Mouse (Mus musculus) limb, embryonic 11.5 days (tissue): ENCODE results near the gene Gm5089. TPM values are rescaled to one million over a fixed set of nuclear protein-coding genes. Genes with fewer than 3 reads are reported as not detected.

ENCODE experiments used
- ATAC-seq: fragments of 200-750 bp; cut with Nextera tagmentation; 2 replicates; pipeline ENCODE4 v1.8.0; 2017; ENCODE audit warnings: low read depth; ENCODE audit not compliant: insufficient number of reproducible peaks, low FRiP score, low TSS enrichment
- DNase-seq: peaks from one replicate; pipeline ENCODE4 v3.0.0-alpha.2; 2015; ENCODE audit warnings: low spot score
- H3K27ac ChIP-seq: fragments of 300-500 bp; sonication (generic); replicated peaks from 2 replicates; pipeline ENCODE4 v1.5.1; 2014; ENCODE audit warnings: low read depth, mild to moderate bottlenecking, low read length
- H3K27me3 ChIP-seq: fragments of 300-500 bp; sonication (generic); 2 replicates; pipeline ENCODE4 v1.6.1; 2014; ENCODE audit warnings: mild to moderate bottlenecking, low read length, mixed read lengths; ENCODE audit not compliant: control insufficient read depth, insufficient read depth
- H3K36me3 ChIP-seq: fragments of 300-500 bp; sonication (generic); 2 replicates; pipeline ENCODE4 v1.6.1; 2014; ENCODE audit warnings: mild to moderate bottlenecking, low read length, moderate library complexity, mixed read lengths; ENCODE audit not compliant: control insufficient read depth, insufficient read depth
- H3K4me1 ChIP-seq: fragments of 300-500 bp; sonication (generic); 2 replicates; pipeline ENCODE4 v1.6.1; 2014; ENCODE audit warnings: low read length, mixed read lengths; ENCODE audit not compliant: control insufficient read depth, insufficient read depth
- H3K4me2 ChIP-seq: fragments of 300-500 bp; sonication (generic); 2 replicates; pipeline ENCODE4 v1.6.1; 2014; ENCODE audit warnings: low read depth, mild to moderate bottlenecking, moderate library complexity; ENCODE audit not compliant: severe bottlenecking
- H3K4me3 ChIP-seq: fragments of 300-500 bp; sonication (generic); 2 replicates; pipeline ENCODE4 v1.5.1; 2014; ENCODE audit warnings: low read depth, low read length
- H3K9ac ChIP-seq: fragments of 300-500 bp; sonication (generic); 2 replicates; pipeline ENCODE4 v1.6.1; 2014; ENCODE audit warnings: mild to moderate bottlenecking, low read length
- H3K9me3 ChIP-seq: fragments of 300-500 bp; sonication (generic); 2 replicates; pipeline ENCODE4 v1.6.1; 2016; ENCODE audit warnings: low read length; ENCODE audit not compliant: control insufficient read depth
- WGBS: fragments of 180-500 bp; shearing (Covaris S2); extraction: QIAGEN DNeasy Blood & Tissue Kit; methylation state at CpG from one replicate; pipeline ENCODE4 v1.1.7; 2014; 5-methylcytosine and 5-hydroxymethylcytosine counted together
- polyA plus RNA-seq: library from polyadenylated mRNA; unstranded; fragments of >200 nt; fragmentation: Nextera tagmentation; extraction: Ambion mirVana; gene quantifications from 2 replicates; pipeline ENCODE4 v1.2.1, GENCODE M21; 2014

Gm5089 gene
- polyA plus RNA-seq, 1 experiment from 2014 or later: 0.24 TPM

- Histone ChIP-seq H3K9me3 (no peaks in the 10 kb centered on the region), H3K27me3 (0 out of 2 replicates have a peak, but pooled peaks cover 2% of the 10 kb centered on the region), H3K4me1 (peaks cover 22% of the 10 kb centered on the region), H3K4me3 (no peak overlapping the region), H3K4me2 (no peak overlapping the region), H3K36me3 (no peaks in the 10 kb centered on the region), H3K9ac (no peak overlapping the region), H3K27ac (no peak overlapping the region)
- DNase-seq (no peak), ATAC-seq (no peak)
- 51% methylated on average over 12 of the region's 12 CpGs for WGBS
Measured at GRCm38 (mm10) chr14:122402716-122403258, 48.1 kb downstream of the Gm5089 start.

GRCm38 (mm10) chr14:122401886-122402285, 49.0 kb downstream of the Gm5089 start:
- no peak for ATAC-seq
- no peaks in the 10 kb centered on the region for H3K9me3 ChIP-seq
- 0 out of 2 replicates have a peak, but pooled peaks cover 2% of the 10 kb centered on the region for H3K27me3 ChIP-seq
- H3K36me3 ChIP-seq: no peaks in the 10 kb centered on the region
- peaks cover 20% of the 10 kb centered on the region for H3K4me1 ChIP-seq
- no peak overlapping the region for H3K27ac ChIP-seq
- no peak overlapping the region for H3K9ac ChIP-seq
- no peak overlapping the region for H3K4me2 ChIP-seq
- H3K4me3 ChIP-seq: no peak overlapping the region
- DNase-seq: no peak
- WGBS: 77% methylated on average over 11 of the region's 11 CpGs

GRCm38 (mm10) chr14:122399906-122400305, 51.0 kb downstream of the Gm5089 start:
- H3K36me3 ChIP-seq: no peaks in the 10 kb centered on the region
- no peaks in the 10 kb centered on the region for H3K27me3 ChIP-seq
- no peak overlapping the region for H3K4me3 ChIP-seq
- ATAC-seq (no peak), DNase-seq (no peak)
- 41% methylated on average over 5 of the region's 5 CpGs for WGBS
- no peak overlapping the region for H3K9ac ChIP-seq
- no peaks in the 10 kb centered on the region for H3K9me3 ChIP-seq
- peaks cover 8% of the 10 kb centered on the region; the same call in 1 of the 2 replicates for H3K4me1 ChIP-seq
- H3K27ac ChIP-seq: no peak overlapping the region
- no peak overlapping the region for H3K4me2 ChIP-seq

- ATAC-seq: no peak
Measured at GRCm38 (mm10) chr14:122398676-122399075, 52.2 kb downstream of the Gm5089 start.

GRCm38 (mm10) chr14:122393119-122393518, 57.8 kb downstream of the Gm5089 start:
- H3K27ac ChIP-seq: no peak overlapping the region
- H3K4me1 ChIP-seq: peaks cover 2% of the 10 kb centered on the region; the same call in 1 of the 2 replicates
- DNase-seq (no peak), ATAC-seq (no peak)
- H3K9ac ChIP-seq: no peak overlapping the region
- no peaks in the 10 kb centered on the region for H3K9me3 ChIP-seq
- H3K4me3 ChIP-seq: no peak overlapping the region
- H3K4me2 ChIP-seq: no peak overlapping the region
- no peaks in the 10 kb centered on the region for H3K36me3 ChIP-seq
- H3K27me3 ChIP-seq: no peaks in the 10 kb centered on the region
- WGBS: 72% methylated on average over 1 of the region's 1 CpGs

More at GRCm38 (mm10) chr14:122398676-122399075, 52.2 kb downstream of the Gm5089 start:
- Histone ChIP-seq H3K9ac (no peak overlapping the region), H3K4me1 (peaks cover 8% of the 10 kb centered on the region; the same call in 1 of the 2 replicates), H3K4me3 (no peak overlapping the region), H3K4me2 (no peak overlapping the region), H3K27ac (no peak overlapping the region), H3K9me3 (no peaks in the 10 kb centered on the region), H3K27me3 (no peaks in the 10 kb centered on the region), H3K36me3 (no peaks in the 10 kb centered on the region)
- DNase-seq: no peak
- 83% methylated on average over 4 of the region's 4 CpGs for WGBS

GRCm38 (mm10) chr14:122390935-122391334, 60.0 kb downstream of the Gm5089 start:
- Histone ChIP-seq H3K9ac (no peak overlapping the region), H3K4me1 (peaks cover 4% of the 10 kb centered on the region; the same call in 1 of the 2 replicates), H3K27ac (no peak overlapping the region), H3K9me3 (no peaks in the 10 kb centered on the region), H3K36me3 (no peaks in the 10 kb centered on the region), H3K4me2 (no peak overlapping the region), H3K4me3 (no peak overlapping the region), H3K27me3 (no peaks in the 10 kb centered on the region)
- DNase-seq (no peak), ATAC-seq (no peak)
- WGBS: 42% methylated on average over 4 of the region's 4 CpGs

GRCm38 (mm10) chr14:122389684-122390370, 61.1 kb downstream of the Gm5089 start:
- DNase-seq: no peak

GRCm38 (mm10) chr14:122388431-122389031, 62.4 kb downstream of the Gm5089 start:
- WGBS: 34% methylated on average over 19 of the region's 19 CpGs
- Histone ChIP-seq H3K27me3 (no peaks in the 10 kb centered on the region), H3K9me3 (no peaks in the 10 kb centered on the region), H3K4me3 (no peak overlapping the region), H3K27ac (no peak overlapping the region), H3K9ac (no peak overlapping the region), H3K36me3 (no peaks in the 10 kb centered on the region), H3K4me1 (peaks cover 4% of the 10 kb centered on the region; the same call in 1 of the 2 replicates), H3K4me2 (no peak overlapping the region; the same call in 1 of the 2 replicates)
- no peak for ATAC-seq
- no peak for DNase-seq

More at GRCm38 (mm10) chr14:122389684-122390370, 61.1 kb downstream of the Gm5089 start:
- Histone ChIP-seq H3K27ac (no peak overlapping the region), H3K9me3 (no peaks in the 10 kb centered on the region), H3K9ac (no peak overlapping the region), H3K4me2 (no peak overlapping the region), H3K4me3 (no peak overlapping the region), H3K36me3 (no peaks in the 10 kb centered on the region), H3K4me1 (peaks cover 4% of the 10 kb centered on the region; the same call in 1 of the 2 replicates), H3K27me3 (no peaks in the 10 kb centered on the region)
- no peak for ATAC-seq
- 86% methylated on average over 13 of the region's 13 CpGs for WGBS
